Mouse (Mus musculus): Measurements from ENCODE around the gene E2f2.

GRCm38 (mm10) chr4:136172011-136172541 lies at the start of gene E2f2:
- TF ChIP-seq CTCF (IDR thresholded peaks at IDR 0.05): 0 out of 2 replicates have a peak, but pooled peaks have one; percentile 9
- TF ChIP-seq POLR2A (IDR thresholded peaks at IDR 0.05; ENCODE audit: insufficient read depth, low read depth, low read length): 0 out of 2 replicates have a peak, but pooled peaks have one; percentile 25
